Mouse (Mus musculus) small intestine, adult 2 months (tissue): ENCODE measurements around the gene Atf3.

ENCODE experiments used
- CTCF ChIP-seq: fragments of 200-500 bp; IDR thresholded peaks from 2 replicates; pipeline ENCODE4 v1.5.1; 2012; ENCODE audit warnings: low read depth, mild to moderate bottlenecking, control low read depth, inconsistent platforms, low read length, moderate library complexity, mixed read lengths; ENCODE audit not compliant: insufficient replicate concordance, insufficient read length; ENCODE audit errors: extremely low read depth
- POLR2A ChIP-seq: fragments of 200-500 bp; IDR thresholded peaks from 2 replicates; pipeline ENCODE4 v1.6.1; 2012; ENCODE audit warnings: low read depth, mild to moderate bottlenecking, control low read depth, inconsistent platforms, low read length, moderate library complexity

DNA sequence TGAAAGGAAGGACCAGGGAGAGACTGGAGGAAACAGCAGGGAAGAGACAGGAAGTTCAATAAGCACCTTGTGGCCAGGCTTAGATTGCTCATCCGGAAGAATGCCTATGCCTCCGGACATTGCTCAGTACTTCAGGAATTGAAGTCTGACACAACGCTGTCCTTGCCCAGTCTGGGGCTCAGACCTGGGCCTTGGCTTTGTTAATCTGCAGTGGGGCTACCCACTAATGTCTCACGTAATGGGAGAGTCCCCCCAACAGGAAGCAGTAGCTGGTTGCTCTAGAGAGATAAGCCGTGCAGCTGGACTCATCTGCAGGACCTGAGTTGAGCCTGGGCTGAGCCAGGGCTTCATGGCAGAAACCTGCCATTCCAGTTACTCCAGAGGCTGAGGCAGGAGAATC is 84.9 kb downstream of the Atf3 start:
- TF ChIP-seq POLR2A (no peak), CTCF (no peak)
